Mouse (Mus musculus) ES-Bruce4 (cell line): ENCODE measurements around the gene Phf10. TPM values are rescaled to one million over a fixed set of nuclear protein-coding genes. Genes with fewer than 3 reads are reported as not detected.
"Not testable (repeated sequence)": the region's sequence is repeated elsewhere in the genome, so short reads cannot be mapped to it uniquely, and the experiment has no call there.

Experiments
- H3K27ac ChIP-seq: 2 replicates; pipeline ENCODE4 v1.5.1; 2012; ENCODE audit warnings: low read length, inconsistent platforms; ENCODE audit not compliant: insufficient read depth
- H3K27me3 ChIP-seq: 2 replicates; pipeline ENCODE4 v1.6.1; 2012; ENCODE audit warnings: mild to moderate bottlenecking, low read length, inconsistent platforms; ENCODE audit not compliant: control insufficient read depth, poor library complexity, insufficient read depth, severe bottlenecking
- H3K36me3 ChIP-seq: 2 replicates; pipeline ENCODE4 v1.6.1; 2012; ENCODE audit warnings: inconsistent platforms, mild to moderate bottlenecking, low read length, moderate library complexity; ENCODE audit not compliant: control insufficient read depth, poor library complexity, insufficient read depth, severe bottlenecking
- H3K4me1 ChIP-seq: one replicate; pipeline ENCODE4 v1.8.1; 2011; ENCODE audit warnings: low read length; ENCODE audit not compliant: control insufficient read depth, insufficient read depth
- H3K4me3 ChIP-seq: 2 replicates; pipeline ENCODE4 v1.5.1; 2011; ENCODE audit warnings: low read depth, mild to moderate bottlenecking, low read length
- H3K9ac ChIP-seq: 2 replicates; pipeline ENCODE4 v1.6.1; 2012; ENCODE audit warnings: low read depth, mild to moderate bottlenecking, inconsistent platforms; ENCODE audit not compliant: poor library complexity, severe bottlenecking
- H3K9me3 ChIP-seq: replicated peaks from 2 replicates; pipeline ENCODE4 v1.6.1; 2012; ENCODE audit warnings: mild to moderate bottlenecking, low read length, inconsistent platforms; ENCODE audit not compliant: control insufficient read depth, poor library complexity, insufficient read depth, severe bottlenecking
- CTCF ChIP-seq: IDR thresholded peaks from one replicate; pipeline ENCODE4 v1.8.1; 2011; ENCODE audit warnings: low read depth, low read length
- EP300 ChIP-seq: IDR thresholded peaks from 2 replicates; pipeline ENCODE4 v1.6.1; 2011; ENCODE audit warnings: low read depth, low read length; ENCODE audit not compliant: insufficient read depth
- POLR2A ChIP-seq: IDR thresholded peaks from one replicate; pipeline ENCODE4 v1.8.1; 2011; ENCODE audit warnings: low read length; ENCODE audit not compliant: insufficient read depth
- polyA plus RNA-seq: library from polyadenylated mRNA; stranded (reverse); fragments of >200 nt; gene quantifications from 2 replicates; pipeline ENCODE4 v1.2.4, GENCODE M21; 2011; ENCODE audit warnings: low read depth; ENCODE audit not compliant: missing spikeins, insufficient read depth, insufficient read length

The Phf10 gene
- polyA plus RNA-seq, 1 experiment, result 107 TPM

DNA sequence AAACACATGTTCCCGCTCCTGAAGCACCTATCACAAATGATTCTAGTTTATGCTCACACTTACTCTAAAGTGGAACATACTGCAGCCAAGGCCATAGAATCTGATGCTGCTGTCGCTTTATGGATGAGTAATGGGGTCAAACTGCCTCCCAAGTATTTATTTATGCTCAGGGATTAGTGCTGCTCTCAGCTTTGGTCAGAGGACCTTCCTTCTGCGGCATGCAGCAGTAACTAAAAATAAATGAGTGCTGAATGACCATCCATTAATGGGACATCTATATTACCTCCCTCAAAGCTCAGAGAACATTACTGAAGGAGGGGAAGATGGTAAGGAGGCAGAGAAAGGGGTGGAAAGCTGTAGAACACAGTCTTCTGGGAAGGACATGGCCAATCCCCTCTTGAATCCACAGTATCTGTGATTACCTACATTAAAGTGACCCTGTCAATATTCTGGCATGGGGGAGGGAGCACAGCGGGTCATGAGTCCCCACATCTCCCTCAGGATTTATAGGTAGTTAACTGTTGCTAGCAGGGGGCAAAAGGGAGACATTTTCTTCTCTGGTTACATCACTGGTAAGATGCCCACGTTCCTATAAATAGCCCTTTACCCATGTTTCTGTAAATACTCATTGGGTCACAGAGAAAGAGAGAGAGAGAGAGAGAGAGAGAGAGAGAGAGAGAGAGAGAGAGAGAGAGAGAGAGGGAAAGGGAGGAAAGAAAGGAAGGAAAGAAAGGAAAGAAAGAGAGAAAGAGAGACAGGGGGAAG is 25.1 kb downstream of the Phf10 start:
- no peak for TF ChIP-seq CTCF
- TF ChIP-seq EP300, result no peak
- no peak for TF ChIP-seq POLR2A
- H3K4me1 ChIP-seq, result no peaks in the 10 kb centered on the region
- no peaks in the 10 kb centered on the region for H3K36me3 ChIP-seq
- no peak overlapping the region for H3K4me3 ChIP-seq
- H3K27me3 ChIP-seq, result no peaks in the 10 kb centered on the region
- no peak overlapping the region for H3K9ac ChIP-seq
- H3K27ac ChIP-seq, result no peak overlapping the region
- H3K9me3 ChIP-seq, result no peaks in the 10 kb centered on the region

DNA sequence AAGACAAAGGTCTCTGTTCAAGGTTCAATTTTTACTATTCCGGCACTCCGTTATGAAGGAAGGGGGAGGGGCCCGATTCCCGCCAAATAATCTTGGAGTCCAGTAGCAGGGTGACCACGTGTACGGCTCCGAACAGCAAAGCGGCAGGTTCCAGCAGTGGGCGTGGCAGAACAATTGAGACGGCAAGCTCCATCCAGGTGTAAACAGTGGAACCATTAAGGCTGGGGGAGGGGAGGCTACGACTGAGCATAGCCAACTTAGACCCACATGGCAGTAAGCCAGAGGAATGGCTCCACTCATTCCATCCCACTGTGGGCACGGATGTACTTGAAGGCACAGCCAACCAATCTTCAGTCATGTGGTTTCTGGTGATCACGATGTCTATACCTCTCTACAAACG is 25.8 kb downstream of the Phf10 start:
- not testable (repeated sequence) for H3K4me1 ChIP-seq, H3K9ac ChIP-seq, H3K9me3 ChIP-seq, H3K27ac ChIP-seq, H3K36me3 ChIP-seq, H3K4me3 ChIP-seq, H3K27me3 ChIP-seq
- 0 out of 2 replicates have a peak, but pooled peaks have one; percentile 35 for TF ChIP-seq EP300

DNA sequence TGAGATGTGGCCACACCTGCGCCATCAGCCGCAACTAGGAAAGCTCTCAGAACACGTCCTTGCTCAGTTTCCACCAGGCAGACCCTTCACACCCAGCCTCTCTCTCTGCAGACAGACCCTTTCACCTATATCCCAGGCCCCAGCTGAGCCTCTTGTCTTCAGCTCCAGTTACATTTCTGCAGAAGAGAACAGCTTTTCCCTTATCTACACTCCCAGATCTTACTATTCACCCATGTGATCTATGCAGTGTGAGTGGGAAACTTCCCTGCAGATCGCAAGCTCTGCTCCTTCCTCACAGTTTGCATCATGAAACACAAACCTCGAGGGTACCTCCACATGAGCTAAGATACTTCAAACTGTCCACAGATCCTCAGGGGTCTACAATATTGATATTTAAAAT is 29.6 kb downstream of the Phf10 start:
- Histone ChIP-seq H3K36me3 (no peaks in the 10 kb centered on the region), H3K27ac (no peak overlapping the region), H3K9ac (no peak overlapping the region), H3K4me3 (no peak overlapping the region), H3K9me3 (no peaks in the 10 kb centered on the region), H3K27me3 (no peaks in the 10 kb centered on the region), H3K4me1 (no peaks in the 10 kb centered on the region)
- TF ChIP-seq POLR2A, result no peak
- no peak for TF ChIP-seq EP300
- no peak for TF ChIP-seq CTCF

DNA sequence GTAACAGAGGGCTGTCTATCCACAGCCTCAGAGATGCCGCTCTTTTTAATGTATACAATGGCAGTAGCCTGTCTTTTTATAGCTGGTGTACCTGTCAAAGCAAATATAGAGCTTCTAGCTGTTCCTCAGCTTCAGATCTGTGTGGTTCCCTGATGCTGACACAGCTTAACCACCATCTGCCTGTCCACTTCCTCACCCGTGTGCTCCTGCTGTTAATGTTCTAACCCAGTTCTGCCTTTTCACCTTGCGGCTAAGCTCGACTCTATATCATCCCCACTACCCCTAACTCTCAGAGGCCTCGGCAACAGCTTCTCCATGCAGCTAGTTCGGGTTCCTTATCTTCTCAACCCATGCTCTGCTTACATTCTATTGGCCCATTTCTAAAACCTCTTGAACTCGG is 30.4 kb downstream of the Phf10 start:
- Histone ChIP-seq H3K4me3 (no peak overlapping the region), H3K27ac (no peak overlapping the region), H3K36me3 (no peaks in the 10 kb centered on the region), H3K4me1 (no peaks in the 10 kb centered on the region), H3K27me3 (no peaks in the 10 kb centered on the region), H3K9ac (no peak overlapping the region), H3K9me3 (no peaks in the 10 kb centered on the region)
- TF ChIP-seq EP300 (no peak), POLR2A (no peak), CTCF (no peak)

DNA sequence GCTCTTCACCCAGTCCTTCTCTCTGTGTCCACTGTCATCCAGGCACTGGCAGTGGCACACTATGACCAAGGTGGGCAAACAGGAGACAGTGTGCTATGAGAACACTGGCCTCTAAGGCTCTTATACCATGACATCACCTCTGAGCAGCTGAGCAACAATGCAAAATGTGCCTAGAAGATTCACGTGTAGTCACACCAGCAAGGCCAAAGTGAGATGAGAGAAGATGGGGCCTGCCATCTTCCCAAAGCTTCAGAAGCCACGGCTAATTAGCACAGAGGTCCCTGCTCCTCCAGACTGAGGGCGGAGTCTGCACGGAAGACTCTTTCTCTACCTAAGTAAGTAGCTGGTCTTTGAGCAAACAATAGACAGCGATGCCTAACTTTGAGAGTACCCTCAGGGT is 32.4 kb downstream of the Phf10 start:
- H3K36me3 ChIP-seq, result no peaks in the 10 kb centered on the region
- H3K9me3 ChIP-seq, result no peaks in the 10 kb centered on the region
- H3K27ac ChIP-seq, result no peak overlapping the region
- H3K4me1 ChIP-seq, result no peaks in the 10 kb centered on the region
- no peak overlapping the region for H3K9ac ChIP-seq
- no peaks in the 10 kb centered on the region for H3K27me3 ChIP-seq
- no peak overlapping the region for H3K4me3 ChIP-seq
- no peak for TF ChIP-seq EP300
- TF ChIP-seq CTCF, result no peak

DNA sequence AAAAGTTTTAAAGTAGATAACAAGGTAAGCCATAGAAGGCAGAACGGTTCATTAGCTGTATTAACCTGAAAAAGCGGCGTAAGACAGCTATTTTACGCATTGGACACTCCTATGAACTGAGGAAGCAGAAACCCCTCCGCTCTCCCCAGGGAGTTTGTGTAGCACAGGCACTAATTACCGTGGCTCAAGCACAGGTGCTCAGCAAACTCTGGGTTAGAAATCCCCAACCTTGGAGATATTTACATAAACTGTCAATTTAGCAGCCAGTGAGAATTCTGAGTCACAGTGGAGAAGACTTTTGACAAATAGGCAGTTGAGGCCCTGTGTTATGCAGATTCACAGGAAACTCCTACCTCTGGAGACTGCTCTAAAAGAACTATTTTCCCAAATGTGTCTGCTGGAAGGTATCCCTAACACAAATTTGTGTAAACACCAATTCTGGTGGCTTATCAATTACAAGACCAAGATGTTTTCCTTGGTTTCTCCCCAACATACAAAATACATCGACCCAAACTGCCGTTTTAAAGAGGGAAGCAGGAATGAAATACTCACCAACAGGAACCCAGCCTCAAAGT is 33.3 kb downstream of the Phf10 start:
- no peak for TF ChIP-seq POLR2A
- no peaks in the 10 kb centered on the region for H3K36me3 ChIP-seq
- no peak overlapping the region for H3K9ac ChIP-seq
- no peak overlapping the region for H3K27ac ChIP-seq
- H3K4me1 ChIP-seq, result no peaks in the 10 kb centered on the region
- H3K4me3 ChIP-seq, result no peak overlapping the region
- no peaks in the 10 kb centered on the region for H3K9me3 ChIP-seq
- H3K27me3 ChIP-seq, result no peaks in the 10 kb centered on the region
